Mouse (Mus musculus) left cerebral cortex, adult 9 months (tissue): ENCODE data around the gene Isg20l2.
"Not testable (repeated sequence)": the region's sequence is repeated elsewhere in the genome, so short reads cannot be mapped to it uniquely, and the experiment has no call there.

Experiments used
- DNase-seq, 2 experiments: peaks; one replicate each; pipeline ENCODE4 v3.0.0; 2022; ENCODE audit warnings: low spot score in 2 of 2

Isg20l2 gene

DNA sequence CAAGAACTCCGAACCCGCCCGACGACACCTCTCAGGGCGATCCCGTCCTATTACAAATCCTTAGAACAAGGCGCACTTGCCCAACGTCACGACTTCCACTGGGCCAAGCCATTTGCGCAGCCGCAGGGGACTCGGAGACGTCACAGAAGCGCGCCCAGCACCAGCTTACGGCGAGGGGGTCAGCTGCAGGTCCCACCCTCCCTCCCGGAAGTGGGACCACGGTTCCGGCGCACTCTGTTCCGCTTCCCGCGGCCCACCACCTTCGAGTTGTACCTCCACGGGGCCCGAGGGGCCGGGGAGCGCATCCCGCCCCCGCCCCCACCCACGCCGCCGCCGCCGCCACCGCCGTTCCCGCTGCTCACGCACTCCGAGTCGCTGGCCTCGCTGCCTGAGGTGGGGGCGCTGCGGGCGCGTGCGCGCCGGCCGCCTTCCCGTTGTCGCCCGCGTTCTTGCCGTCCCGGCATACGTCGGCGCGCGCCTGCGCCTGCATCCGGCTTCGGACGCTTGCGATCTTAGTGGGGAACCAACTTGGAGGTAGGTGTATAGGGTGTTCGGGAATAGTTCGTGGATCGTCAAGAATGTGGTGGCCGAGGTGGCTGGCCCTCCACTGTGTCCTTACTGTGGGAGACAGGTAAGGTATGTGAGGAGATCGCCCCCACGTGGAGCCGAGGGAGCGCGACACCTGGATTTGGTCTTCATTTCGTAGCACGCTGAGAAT lies at the start of gene Isg20l2, which contains the start of gene Rrnad1:
Gene Isg20l2, plus strand, starts transcription at position 237 of the 718 bp plus-strand sequence.
Gene Rrnad1, minus strand, starts transcription at position 640 of the 718 bp plus-strand sequence.
- peak; percentile 92 to 96 for DNase-seq

DNA sequence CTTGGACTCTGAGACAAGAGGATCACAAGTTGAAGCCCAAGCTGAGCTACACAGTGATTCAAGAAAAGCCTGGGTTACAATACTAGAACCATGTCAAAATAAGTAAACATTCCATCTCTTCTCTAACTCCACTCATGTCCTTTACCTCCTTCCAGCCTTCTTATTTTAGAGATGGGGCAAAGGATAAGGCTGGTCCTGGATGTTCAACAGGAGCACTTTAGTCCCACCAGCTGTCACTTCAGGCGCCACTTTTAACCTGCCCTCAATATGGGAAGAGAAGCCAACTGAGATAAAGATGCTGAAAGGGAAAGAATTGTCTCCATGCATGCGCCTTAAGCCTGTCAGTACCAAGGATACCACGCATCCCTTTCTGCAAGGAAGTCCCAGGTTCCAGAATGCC lies 45.8 kb upstream of the Isg20l2 start:
- no peak for DNase-seq

DNA sequence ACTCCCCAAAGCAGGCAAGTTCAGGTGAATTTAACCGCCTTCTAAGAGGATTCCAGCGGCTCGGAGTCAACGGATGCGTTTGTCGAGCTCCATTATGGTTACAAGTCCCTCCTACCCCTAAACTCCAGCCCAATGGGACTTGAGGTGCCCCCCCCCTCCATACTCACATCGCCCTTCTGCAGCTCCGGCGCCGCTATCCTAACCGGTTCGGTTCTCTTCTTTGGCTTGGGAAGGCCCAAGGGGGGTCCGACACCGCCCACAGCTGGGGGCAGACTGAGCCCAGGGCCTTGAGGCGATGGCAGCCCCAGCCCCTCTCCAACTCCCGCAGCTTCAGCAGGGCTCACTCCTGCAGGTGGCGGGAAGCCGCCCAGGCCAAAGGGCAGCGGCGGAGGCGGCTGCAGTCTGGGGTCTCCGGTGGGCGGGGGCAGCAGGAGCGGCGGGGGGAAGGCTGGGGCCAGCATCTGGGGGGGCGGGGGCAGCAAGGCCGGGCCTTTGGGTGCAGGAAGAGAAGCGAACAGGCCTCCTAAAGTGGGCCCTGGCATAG lies 45.3 kb upstream of the Isg20l2 start:
- DNase-seq: peak in 1 of 2 experiments; percentile 23

DNA sequence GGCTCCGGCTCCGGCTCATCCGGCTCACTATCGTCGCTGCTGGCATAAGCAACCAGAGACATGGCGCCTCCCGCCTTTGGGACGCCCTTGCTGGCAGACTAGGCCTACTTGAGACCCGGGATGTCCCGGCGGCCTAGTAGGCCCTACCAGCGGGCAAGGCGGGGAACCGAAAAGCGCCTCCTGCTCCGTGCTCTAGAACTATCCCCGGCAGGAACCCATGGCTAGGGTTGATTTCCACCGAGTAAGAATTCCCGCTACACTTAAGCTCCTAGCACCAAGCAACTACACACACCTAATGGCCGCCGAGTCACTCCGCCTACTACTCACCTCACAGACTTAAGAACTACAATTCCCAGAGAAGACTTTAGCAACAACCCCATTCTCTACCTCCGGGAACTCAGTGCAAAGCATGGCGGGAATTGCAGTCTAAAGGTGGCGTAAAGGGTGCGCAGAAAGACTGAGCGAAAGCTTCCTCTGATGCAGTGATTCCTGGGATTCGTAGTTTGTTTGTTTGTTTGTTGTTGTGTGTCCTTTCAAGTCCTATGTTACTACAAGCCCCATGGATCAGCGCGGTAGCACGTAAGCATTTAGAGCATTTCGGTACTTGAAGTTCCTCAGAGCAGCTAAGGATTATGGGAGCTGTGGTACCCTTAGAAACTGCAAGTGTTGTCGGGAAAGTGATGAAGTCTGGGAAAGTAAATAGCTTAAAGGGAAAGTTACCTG lies 44.7 kb upstream of the Isg20l2 start, which contains the start of gene Prcc:
Gene Prcc, minus strand, starts transcription at position 328 of the 723 bp plus-strand sequence.
- peak; percentile 98 to 99 for DNase-seq

DNA sequence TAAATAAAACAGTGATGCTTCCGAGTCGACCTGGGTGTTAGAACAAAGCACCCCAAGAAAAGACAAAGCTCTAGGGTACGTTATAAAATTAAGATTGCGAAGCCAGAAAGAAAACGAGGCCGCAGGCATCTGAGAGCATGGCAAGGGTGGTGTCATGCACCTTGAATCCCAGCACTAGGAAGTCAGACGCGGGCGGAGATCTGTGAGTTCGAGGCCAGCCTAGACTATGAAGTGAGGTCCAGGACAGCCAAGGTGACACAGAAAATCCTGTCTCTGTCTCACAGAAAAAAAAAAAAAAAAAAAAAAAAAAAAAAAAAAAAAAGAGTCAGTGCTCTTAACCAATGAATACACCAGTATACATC lies 44.1 kb upstream of the Isg20l2 start:
- DNase-seq: no peak

DNA sequence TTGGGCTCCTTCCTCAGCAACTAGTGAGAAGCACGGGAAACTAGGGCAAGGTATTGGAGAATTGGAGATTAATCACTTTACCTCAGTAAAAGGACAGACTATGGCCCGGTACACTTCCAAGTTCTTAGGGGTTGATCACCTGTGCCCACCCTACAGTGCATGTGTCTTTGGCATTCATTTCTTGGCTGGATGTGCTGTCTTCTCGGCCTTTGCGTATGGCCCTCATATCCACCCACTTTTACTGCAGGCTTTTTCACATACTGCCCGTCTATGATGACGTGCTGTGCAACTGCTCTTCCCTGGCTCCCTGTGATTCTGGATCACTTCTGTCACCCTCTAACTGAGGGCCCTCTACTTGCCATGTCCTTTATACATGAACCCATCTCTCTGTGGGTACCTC lies 43.7 kb upstream of the Isg20l2 start:
- peak in 1 of 2 experiments; percentile 20 for DNase-seq

DNA sequence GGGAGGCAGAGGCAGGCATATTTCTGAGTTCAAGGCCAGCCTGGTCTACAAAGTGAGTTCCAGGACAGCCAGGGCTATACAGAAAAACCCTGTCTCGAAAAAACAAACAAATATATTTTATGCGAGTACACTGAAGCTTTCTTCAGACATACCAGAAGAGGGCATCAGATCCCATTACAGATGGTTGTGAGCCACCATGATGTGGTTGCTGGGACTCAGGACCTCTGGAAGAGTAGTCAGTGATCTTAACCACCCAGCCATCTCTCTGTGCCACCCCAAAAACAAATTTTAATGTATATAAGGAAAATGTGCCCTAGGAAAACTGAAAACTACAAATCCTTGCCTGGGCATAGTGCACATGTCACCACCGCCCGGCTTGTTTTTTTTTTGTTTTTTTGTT lies 42.7 kb upstream of the Isg20l2 start:
- not testable (repeated sequence) for DNase-seq

DNA sequence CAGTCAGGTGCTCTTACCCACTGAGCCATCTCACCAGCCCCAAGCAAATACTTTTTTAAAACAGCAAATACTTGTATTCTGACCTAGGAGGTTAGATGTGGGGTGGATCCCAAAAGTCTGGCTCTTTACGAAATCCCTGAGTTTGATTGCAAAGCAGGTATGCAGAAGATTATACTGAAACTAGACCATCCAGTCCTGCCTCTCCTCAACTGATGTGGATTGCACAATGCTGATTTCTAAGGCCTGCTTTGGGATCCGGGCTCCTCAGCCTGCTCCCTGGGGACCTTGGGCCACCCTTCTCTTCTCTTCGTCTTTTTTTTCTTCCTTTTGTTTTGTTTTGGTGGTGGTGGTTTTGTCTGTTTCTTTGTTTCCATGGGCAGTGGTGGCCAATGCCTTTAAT lies 38.6 kb upstream of the Isg20l2 start:
- DNase-seq: no peak

DNA sequence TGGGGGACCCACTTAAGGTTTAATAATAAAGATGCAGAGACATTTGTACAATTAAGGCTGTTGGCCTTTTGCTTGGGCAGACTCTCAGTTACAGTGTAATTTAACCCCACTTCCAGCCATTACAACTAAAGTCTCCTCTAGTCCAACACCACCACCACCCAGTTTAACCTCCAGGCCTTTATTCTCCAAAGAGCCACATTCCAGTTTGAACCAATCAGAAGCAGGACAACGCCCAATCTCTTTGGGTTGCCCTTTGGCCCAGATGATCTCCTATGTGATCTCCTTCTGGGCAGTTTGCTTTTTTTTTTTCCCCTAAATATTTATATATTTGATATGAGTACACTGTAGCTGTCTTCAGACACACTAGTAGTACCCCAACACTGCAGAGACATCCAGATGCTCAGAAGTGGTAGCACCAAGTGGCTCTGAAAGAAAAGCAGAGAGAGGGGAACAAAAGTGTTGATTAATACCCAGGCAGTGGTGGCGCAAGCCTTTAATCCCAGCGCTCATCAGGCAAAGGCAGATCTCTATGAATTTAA lies 36.7 kb upstream of the Isg20l2 start:
- no peak for DNase-seq

DNA sequence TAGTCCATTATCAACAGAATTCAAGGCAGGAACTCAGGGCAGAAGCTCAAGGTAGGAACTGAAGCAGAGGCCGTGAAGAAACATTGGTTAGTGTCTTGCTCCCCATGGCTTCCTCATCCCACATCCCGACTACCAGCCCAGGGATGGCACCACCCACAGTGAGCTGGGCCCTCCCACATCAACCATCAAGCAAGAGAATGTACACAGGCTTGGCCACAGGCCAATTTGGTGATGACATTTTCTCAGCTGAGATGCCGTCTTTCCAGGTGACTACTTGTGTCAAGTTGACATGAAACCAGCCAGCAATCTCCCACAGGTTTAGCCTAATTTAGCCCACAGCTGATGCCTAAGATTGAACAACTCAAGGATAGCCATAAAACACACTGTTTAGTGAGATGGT lies 30.8 kb upstream of the Isg20l2 start:
- no peak for DNase-seq

DNA sequence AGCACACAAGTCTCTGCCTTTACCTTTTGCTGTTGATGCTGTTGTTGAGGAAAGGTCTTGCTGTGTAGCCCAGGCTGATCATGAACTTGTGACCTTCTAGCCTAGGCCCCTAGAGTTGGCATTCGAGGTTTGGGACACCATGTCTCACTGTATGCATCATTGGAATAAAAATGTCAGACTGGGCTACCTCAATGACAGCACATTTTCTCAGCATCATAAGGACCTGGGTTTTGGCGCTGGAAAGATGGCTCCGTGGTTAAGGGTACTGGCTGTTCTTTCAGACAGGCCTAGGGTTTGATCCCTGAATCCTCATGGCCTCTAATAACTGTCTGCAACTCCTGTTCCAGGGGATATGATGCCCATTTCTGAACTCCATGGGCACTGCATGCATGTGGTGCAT lies 30.3 kb upstream of the Isg20l2 start:
- DNase-seq: no peak

DNA sequence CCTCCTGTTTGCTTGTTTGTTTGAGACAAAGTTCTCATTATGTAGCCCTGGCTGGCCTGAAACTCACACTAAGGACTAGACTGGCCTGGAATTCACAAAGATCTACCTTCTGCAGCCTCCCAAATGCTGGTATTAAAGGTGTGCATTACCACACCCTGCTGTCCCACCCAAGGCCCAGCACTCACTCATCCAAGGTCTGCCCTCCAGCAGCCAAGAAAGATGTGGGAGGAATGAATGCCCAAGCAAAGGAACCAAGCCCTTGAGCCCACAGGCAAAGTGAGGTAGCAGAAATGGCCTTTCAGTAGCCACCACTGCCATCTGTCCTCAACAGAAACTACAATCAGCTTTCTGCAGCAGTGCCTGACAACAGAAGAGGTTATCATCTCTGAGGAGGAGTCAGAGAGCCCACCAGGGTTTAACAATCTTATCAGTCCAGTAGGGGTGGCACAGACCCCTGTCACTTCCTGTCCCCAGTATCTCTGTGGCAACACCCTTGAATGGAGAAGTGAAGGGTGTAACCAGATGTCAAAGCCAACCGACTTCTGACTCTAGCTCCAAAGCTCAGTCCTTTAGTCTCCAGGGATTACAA lies 29.0 kb upstream of the Isg20l2 start:
- no peak for DNase-seq

DNA sequence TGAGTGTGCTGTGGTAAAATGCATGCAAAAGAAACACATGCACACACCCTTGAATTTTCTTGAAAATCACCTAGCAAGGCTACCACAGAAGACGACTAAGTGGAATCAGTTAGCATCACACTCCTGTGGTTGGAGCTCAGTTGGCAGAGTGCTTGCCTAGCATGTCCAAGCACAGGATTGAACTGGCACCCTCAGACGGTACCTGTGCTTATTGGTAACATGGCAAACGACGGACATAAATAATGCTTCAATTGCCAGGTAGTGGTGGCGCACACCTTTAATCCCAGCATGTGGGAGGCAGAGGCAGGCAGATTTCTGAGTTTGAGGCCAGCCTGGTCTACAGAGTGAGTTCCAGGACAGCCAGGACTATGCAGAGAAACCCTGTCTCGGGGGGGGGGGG lies 28.2 kb upstream of the Isg20l2 start:
- DNase-seq: not testable (repeated sequence)

DNA sequence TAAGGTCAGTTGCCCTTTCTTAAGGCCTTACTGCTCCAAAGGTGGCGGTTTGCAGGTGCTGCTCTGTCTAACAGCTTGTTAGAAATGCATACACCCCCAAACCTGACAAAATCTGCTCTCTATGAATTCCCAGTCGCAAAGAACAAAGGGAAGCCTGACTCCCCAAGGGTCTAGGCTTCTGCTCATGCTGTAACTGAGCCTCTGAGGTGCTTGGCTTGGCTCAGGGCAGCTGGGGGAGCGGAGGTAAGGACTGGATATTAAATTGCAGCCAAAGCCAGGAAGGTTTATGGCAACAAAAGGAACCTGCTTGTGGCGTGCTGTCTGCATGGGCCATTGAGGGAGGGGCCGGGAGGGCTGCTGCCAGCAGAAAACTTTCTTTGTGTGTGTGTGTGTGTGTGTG lies 26.3 kb upstream of the Isg20l2 start:
- no peak for DNase-seq

DNA sequence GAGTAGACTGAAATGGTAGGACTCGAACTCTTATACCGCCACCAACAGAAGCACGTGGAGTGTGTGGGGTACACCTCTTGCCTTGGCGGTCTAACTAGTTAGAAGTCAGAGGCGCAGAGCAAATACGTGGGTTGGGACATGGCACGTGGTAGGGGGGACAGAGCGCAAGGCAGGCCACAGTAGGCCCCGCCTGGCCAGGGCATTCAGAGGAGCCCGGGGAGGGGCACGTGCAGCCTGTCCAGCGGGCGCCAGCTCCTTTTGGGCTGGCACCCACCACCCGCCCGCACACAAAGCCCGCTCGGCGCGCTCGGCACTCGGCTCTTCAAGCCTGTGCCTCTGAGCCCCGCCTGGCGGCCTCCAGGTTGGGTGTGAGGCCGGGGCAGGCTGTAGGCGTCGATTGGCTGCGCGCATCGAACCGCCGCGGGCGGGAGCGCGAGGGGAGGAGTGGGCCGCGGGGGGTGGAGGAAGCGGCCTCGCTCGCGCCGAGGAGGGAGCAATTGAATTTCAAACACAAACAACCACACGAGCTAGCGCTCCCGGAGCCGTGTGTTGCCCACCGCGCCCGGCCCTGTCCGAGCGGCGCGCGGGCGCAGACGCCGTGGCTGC lies 24.1 kb upstream of the Isg20l2 start, which contains the start of gene Hdgf:
Gene Hdgf, plus strand, starts transcription at position 442 of the 606 bp plus-strand sequence.
- peak; percentile 89 to 92 for DNase-seq

DNA sequence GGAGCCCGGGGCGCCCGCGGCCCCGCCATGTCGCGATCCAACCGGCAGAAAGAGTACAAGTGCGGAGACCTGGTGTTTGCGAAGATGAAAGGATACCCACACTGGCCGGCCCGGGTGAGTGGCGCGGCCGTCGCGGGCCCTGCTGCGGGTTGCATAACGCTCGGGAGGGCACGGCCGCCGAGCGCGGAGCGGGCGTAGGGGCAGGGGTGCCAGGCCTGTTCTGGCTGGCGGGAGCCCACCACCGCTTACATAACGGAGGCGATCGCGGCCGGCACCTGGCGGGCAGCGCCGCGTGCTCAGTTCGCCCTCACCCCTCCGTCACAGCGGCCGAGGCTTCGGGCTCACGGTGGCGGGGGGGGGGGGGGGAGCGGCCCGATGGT lies 23.5 kb upstream of the Isg20l2 start:
- DNase-seq: no peak

DNA sequence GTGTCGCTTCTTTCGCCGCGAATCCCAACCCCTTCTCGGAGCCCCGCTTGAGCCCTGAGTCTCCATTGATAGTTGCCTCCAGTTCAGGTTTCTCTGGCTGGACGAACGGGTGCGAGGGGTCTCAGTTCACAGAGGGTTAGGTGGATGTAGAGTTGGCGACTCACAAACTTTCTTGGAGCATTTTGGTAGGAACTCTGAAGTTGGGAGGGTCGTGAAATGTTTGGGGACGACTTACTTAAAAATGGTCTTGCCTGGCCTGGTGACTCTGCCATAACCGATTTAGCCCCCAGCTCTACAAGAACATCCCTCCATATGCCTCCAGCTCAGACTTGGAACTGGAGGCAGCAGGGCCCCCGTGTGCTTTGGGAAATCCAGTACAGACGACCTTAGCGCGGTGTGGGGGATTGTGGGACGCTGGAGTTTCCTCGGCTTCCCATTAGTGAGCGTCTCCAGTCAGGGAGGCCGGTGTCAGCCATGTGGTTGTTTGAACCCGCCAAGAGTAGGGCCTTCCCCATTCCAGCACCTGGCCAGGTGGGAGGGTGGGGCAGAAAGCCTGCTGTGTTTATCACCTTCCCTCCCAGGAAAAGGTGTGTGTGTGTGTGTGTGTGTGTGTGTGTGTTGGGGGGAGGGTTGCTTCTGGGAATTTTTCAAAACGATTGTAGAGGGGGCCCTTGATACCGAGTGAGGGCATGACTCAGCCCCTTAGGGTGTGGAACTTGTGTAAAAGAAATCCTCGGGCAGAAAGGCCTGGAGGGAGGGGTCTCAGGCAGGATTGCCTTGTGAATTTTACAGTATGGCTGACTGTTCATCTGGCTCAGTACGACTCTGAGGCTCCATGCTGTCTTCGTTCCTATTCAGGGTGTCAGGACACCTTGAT lies 22.9 kb upstream of the Isg20l2 start:
- no peak for DNase-seq

DNA sequence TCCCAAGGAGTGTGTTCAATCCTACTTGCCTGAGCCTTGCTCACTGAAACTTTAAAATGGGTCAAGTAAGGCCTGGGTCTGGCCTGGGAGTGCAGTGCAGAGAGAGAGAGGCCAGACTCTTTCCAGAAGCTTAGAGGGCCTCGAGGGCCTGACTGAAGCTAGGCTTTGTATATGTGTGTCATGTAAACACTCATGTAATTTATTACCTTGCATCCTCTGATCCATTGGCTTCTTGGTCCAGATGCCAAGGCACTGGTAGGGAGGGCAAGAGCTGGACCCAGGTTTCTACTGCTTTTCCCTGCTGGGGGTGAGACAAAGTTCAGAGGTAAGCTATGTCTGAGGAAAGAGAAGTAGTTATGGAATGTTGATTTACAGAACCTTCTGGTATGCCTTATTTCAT lies 22.2 kb upstream of the Isg20l2 start:
- no peak for DNase-seq

DNA sequence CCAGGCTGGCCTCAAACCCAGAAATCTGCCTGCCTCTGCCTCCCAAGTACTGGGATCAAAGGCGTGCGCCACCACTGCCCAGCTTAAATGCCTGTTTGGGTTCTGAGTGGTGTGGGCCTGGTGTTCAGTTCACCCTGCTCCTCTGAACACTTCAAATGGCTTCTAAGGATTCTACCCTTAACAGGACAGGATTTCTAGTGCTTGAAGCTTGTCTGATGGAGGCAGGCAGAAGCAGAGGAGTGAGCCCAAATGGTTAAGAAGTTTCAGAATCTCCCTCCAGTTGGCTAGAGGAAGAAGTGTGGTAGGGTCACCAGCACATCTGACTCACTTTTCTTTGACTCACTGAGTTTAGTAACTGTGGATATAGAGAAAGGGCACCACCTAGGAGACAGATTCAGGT lies 20.7 kb upstream of the Isg20l2 start:
- no peak for DNase-seq

DNA sequence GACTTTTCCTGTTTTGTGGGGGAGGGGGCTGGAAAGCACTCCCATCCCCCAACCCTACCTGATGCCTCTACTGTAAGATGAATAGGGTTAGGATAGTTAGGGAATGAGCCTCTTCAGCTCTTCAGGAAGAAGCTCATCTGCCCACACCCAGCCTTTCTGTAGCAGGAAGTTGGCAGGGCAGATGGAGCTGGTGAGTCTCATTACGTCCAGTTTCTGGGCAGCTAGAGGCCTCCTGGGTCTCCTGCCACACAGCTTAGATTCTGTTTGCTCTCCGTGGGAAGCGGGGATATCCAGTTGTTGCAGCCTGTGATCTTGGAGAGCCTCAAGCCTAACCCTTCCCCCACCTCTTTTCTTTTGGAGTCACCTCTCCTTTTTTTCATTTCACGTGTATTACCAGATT lies 20.2 kb upstream of the Isg20l2 start:
- DNase-seq: no peak
